Mouse (Mus musculus) neural tube, embryonic 14.5 days (tissue): ENCODE data around the gene Ralgapa2. TPM values are rescaled to one million over a fixed set of nuclear protein-coding genes. Genes with fewer than 3 reads are reported as not detected.

Experiments
- ATAC-seq: fragments of 200-750 bp; cut with Nextera tagmentation; 2 replicates; pipeline ENCODE4 v1.8.0; 2017; ENCODE audit warnings: low read depth, mild to moderate bottlenecking, moderate TSS enrichment, moderate library complexity
- H3K27ac ChIP-seq: fragments of 300-500 bp; sonication (generic); 2 replicates; pipeline ENCODE4 v1.5.1; 2014; ENCODE audit warnings: low read depth, mild to moderate bottlenecking, control low read depth, low read length, moderate library complexity, mixed read lengths
- H3K27me3 ChIP-seq: fragments of 300-500 bp; sonication (generic); 2 replicates; pipeline ENCODE4 v1.6.1; 2014; ENCODE audit warnings: low read length; ENCODE audit not compliant: control insufficient read depth, insufficient read depth
- H3K36me3 ChIP-seq: fragments of 300-500 bp; sonication (generic); 2 replicates; pipeline ENCODE4 v1.6.1; 2014; ENCODE audit warnings: low read length, mixed read lengths; ENCODE audit not compliant: control insufficient read depth, insufficient read depth
- H3K4me1 ChIP-seq: fragments of 300-500 bp; sonication (generic); 2 replicates; pipeline ENCODE4 v1.6.1; 2014; ENCODE audit warnings: low read length; ENCODE audit not compliant: control insufficient read depth, insufficient read depth
- H3K4me2 ChIP-seq: fragments of 300-500 bp; sonication (generic); 2 replicates; pipeline ENCODE4 v1.6.1; 2014; ENCODE audit warnings: mild to moderate bottlenecking, low read depth, low read length, control low read depth
- H3K4me3 ChIP-seq: fragments of 300-500 bp; sonication (generic); 2 replicates; pipeline ENCODE4 v1.5.1; 2014; ENCODE audit warnings: low read depth, low read length, control low read depth, mixed read lengths
- H3K9ac ChIP-seq: fragments of 300-500 bp; sonication (generic); replicated peaks from 2 replicates; pipeline ENCODE4 v1.6.1; 2014; ENCODE audit warnings: low read depth, mild to moderate bottlenecking, control low read depth, low read length, mixed read lengths
- H3K9me3 ChIP-seq: fragments of 300-500 bp; sonication (generic); 2 replicates; pipeline ENCODE4 v1.6.1; 2016; ENCODE audit warnings: low read length; ENCODE audit not compliant: control insufficient read depth
- WGBS: fragments of 180-500 bp; shearing (Covaris S2); extraction: QIAGEN DNeasy Blood & Tissue Kit; methylation state at CpG from one replicate; pipeline ENCODE4 v1.1.7; 2014; 5-methylcytosine and 5-hydroxymethylcytosine counted together
- polyA plus RNA-seq: library from polyadenylated mRNA; unstranded; fragments of >200 nt; fragmentation: Nextera tagmentation; extraction: Ambion mirVana; gene quantifications from 2 replicates; pipeline ENCODE4 v1.2.1, GENCODE M21; 2014

Gene Ralgapa2
- polyA plus RNA-seq, 1 experiment from 2014 or later = 16.1 TPM

DNA sequence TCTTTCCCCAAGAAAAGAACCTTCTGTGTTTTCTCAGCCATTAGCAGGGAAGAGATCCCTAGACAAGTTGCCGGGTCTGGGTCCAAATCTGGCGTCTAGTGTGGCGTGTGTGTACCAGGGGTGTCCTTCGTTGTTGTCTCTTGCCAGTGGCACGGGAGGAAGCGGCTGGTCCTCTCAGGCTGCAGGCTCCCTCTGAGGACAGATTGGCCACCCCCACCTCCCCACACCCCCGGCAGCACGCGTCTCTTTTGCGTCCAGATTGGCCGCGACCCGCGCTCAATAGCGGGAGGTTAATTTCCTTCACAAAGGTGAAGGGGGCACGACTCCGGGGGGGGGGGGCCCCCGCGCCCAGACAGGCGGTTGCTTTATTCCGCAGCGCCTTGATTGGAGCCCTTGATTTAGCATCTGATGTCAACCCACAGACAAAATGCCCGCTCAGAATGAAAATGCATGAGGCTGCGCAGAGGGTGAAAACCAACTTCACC lies 291.5 kb downstream of the Ralgapa2 start:
- Histone ChIP-seq H3K27ac (peak overlapping the region; percentile 90), H3K9ac (0 out of 2 replicates have a peak overlapping the region, but pooled peaks have one; percentile 21), H3K27me3 (peaks cover 18% of the 10 kb centered on the region), H3K4me1 (peaks cover 18% of the 10 kb centered on the region; the same call in 1 of the 2 replicates), H3K4me3 (peak overlapping the region; percentile 71), H3K4me2 (peak overlapping the region; percentile 91), H3K36me3 (no peaks in the 10 kb centered on the region), H3K9me3 (no peaks in the 10 kb centered on the region)
- no peak for ATAC-seq
- WGBS = under 1% methylated on average over 24 of the region's 24 CpGs

DNA sequence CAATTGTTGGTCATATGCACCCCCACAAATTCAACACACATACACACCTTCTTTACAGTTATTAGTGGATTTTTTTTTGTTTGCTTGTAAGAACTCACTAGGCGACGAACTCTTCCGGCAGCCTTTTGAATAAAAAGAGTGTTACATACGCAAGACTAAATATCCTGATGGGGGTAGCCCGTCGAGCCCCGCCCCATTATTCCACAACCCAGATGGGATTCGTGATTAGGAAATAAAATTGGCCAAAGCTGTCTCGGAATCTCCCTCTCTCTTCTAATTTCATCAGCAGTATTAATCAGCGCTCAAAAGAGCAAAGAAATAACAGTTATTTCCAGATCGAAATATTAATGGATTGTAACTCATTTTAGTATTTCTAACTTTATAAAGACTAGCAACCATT lies 292.4 kb downstream of the Ralgapa2 start:
- peaks cover 15% of the 10 kb centered on the region; the same call in 1 of the 2 replicates for H3K4me1 ChIP-seq

DNA sequence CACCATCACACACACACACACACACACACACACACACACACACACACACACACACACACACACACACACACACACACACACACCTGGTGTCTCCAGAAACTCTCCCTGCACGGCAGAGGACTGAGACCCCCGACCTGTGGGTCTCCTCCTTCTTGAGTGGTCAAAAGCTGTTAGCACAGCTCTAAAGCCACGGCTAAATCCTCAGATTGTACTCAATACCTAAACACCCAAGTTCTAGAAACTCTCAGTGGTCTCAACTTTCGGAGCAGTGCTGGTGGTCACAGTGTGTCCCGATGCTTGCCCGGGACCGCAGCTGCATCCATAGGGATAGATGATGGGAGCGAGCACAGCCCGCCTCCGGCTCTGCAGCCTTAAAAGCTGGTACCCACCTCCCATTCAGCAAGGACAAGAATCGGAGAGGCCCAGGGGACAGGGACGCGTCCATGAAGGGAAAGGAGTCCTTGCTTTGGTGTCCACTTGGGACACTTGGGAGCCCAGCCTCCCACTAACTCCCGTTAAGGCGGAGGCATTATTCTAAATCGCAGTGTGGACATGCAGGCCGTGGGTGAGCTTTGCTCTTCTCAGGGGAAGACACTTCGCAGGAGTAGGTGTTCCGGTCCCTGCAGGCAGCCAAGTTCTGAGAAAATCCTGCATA lies 293.1 kb downstream of the Ralgapa2 start:
- H3K36me3 ChIP-seq = no peaks in the 10 kb centered on the region
- no peak overlapping the region for H3K9ac ChIP-seq
- peaks cover 15% of the 10 kb centered on the region; the same call in 1 of the 2 replicates for H3K4me1 ChIP-seq
- no peaks in the 10 kb centered on the region for H3K9me3 ChIP-seq
- H3K27me3 ChIP-seq = peaks cover 18% of the 10 kb centered on the region
- no peak for ATAC-seq
- no peak overlapping the region for H3K4me3 ChIP-seq
- peak overlapping the region; percentile 19; the same call in 1 of the 2 replicates for H3K4me2 ChIP-seq
- under 1% methylated on average over 19 of the region's 19 CpGs for WGBS
- no peak overlapping the region for H3K27ac ChIP-seq

More for the DNA sequence above, 292.4 kb downstream of the Ralgapa2 start:
- H3K36me3 ChIP-seq = no peaks in the 10 kb centered on the region
- no peaks in the 10 kb centered on the region for H3K9me3 ChIP-seq
- no peak overlapping the region for H3K4me3 ChIP-seq
- ATAC-seq = no peak
- no peak overlapping the region for H3K27ac ChIP-seq
- 8% methylated on average over 11 of the region's 11 CpGs for WGBS
- no peak overlapping the region for H3K4me2 ChIP-seq
- no peak overlapping the region for H3K9ac ChIP-seq
- peaks cover 18% of the 10 kb centered on the region for H3K27me3 ChIP-seq

DNA sequence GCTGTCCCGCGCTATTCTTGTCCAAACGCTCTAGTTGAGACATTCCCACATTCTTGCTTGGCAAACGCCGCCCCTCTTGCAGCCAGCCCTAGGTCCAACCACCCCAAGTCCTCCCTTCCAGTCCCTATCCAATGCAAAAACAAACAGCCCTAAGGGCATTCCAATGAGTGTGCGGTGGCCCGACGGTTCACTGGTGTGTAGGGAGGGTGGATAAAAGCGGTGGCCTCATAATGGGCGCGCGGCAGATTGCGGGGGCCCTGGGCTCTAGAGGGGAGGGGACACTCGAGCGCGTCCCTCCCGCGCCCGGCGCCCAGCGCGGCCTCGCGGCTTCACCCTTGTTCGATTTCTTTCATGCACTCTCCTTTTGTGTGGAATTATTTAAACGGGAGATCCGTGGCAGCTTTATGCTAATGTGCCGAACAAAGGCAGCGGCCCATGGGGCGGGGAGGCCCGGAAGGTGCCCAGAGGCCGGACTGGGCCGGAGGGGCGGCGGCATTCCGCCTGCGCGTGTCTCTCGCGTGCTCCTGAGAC lies 293.9 kb downstream of the Ralgapa2 start:
- no peak overlapping the region for H3K27ac ChIP-seq
- no peaks in the 10 kb centered on the region for H3K9me3 ChIP-seq
- under 1% methylated on average over 40 of the region's 40 CpGs for WGBS
- H3K9ac ChIP-seq = peak overlapping the region; percentile 41; the same call in 1 of the 2 replicates
- peak overlapping the region; percentile 49 for H3K4me2 ChIP-seq
- H3K36me3 ChIP-seq = no peaks in the 10 kb centered on the region
- peak overlapping the region; percentile 16; the same call in 1 of the 2 replicates for H3K4me3 ChIP-seq
- peak; percentile 4; the same call in 1 of the 2 replicates for ATAC-seq
- H3K27me3 ChIP-seq = peaks cover 15% of the 10 kb centered on the region
- H3K4me1 ChIP-seq = 0 out of 2 replicates have a peak, but pooled peaks cover 15% of the 10 kb centered on the region

DNA sequence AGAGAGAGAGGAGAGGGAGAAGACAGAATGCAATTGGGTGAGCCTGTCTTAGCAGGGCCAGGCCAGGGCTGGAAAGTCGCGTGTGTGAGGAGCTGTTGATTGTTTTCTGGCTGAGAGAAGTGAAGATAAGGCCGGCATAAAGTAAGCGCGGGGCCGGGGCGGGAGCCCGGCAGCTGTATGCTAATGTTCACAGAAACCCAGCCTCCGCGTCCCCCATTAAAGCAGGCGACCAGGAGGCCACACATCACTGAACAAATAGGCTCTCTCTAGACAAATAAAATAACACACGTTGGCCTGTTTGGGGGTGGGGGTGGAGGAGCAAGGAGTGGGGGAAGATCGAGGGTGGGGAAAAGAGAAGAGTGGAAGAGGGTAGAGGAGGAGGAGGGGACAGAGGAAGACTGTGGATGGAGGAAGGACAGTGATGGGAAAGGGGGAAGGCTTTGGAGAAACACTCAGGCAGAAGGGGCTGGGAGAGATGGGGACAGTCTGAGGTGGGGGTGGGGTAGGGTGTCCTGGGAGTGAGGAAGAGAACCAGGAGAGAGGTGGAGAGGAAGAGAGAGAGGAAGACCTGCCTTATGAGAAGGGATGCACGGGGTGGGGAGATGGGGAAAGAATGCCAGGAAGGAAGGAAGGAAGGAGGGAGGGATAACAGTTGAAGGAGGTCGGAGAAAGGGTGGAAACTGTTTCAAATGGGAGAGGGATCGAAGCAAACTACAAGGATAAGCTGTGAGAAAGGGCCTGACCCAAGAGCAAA lies 294.7 kb downstream of the Ralgapa2 start:
- Histone ChIP-seq H3K4me1 (0 out of 2 replicates have a peak, but pooled peaks cover 15% of the 10 kb centered on the region), H3K9me3 (no peaks in the 10 kb centered on the region), H3K36me3 (no peaks in the 10 kb centered on the region), H3K27me3 (peaks cover 10% of the 10 kb centered on the region; the same call in 1 of the 2 replicates), H3K4me3 (no peak overlapping the region), H3K4me2 (peak overlapping the region; percentile 49; the same call in 1 of the 2 replicates), H3K9ac (no peak overlapping the region), H3K27ac (no peak overlapping the region)
- under 1% methylated on average over 16 of the region's 16 CpGs for WGBS
- no peak for ATAC-seq

DNA sequence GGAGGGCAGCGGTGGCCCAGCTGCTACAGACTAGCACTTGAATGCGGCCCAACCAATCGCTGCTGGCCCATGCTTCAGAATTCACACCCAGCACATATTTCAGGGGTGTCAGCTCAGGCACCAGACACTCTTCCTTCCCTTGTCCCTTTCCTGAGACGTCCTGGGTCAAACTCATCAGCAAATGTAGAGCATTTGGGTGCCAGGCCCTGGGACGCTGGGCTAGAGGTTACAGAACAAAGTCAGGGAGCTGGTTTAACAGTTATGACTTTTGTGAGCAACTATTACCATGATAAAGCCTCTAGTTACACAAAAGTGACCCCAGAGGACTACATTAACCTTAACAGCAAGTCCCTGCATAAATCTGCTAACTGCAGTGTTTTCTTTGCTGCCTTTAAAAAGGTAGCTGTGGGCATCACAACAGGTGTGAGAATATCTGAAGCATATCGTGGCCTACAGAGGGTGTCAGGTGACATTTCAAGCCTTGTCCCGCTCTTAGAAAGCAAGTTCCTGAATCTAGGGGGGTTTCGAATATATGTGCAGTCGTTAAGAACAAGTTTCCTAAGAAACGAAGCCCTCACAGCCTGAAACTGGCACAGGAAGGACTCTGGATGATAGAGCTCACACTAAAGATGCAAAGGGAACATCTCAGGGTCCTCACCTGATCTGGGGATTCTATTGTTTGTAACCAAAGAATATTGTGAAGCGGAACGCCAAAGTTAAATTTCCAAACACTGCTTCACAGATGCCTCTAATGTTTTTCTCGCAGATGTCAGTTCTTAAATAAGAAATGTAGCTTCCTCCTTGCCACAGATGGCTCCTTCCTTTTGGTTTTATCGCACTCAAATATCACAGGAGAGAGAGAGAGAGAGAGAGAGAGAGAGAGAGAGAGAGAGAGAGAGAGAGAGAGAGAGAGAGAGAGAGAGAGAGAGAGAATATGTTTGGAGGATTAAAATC lies 295.8 kb downstream of the Ralgapa2 start:
- 8% methylated on average over 14 of the region's 14 CpGs for WGBS
- H3K9ac ChIP-seq = no peak overlapping the region
- H3K36me3 ChIP-seq = no peaks in the 10 kb centered on the region
- no peak overlapping the region for H3K4me3 ChIP-seq
- peaks cover 7% of the 10 kb centered on the region; the same call in 1 of the 2 replicates for H3K27me3 ChIP-seq
- 0 out of 2 replicates have a peak, but pooled peaks cover 15% of the 10 kb centered on the region for H3K4me1 ChIP-seq
- no peak for ATAC-seq
- H3K4me2 ChIP-seq = no peak overlapping the region
- H3K9me3 ChIP-seq = no peaks in the 10 kb centered on the region
- no peak overlapping the region for H3K27ac ChIP-seq

DNA sequence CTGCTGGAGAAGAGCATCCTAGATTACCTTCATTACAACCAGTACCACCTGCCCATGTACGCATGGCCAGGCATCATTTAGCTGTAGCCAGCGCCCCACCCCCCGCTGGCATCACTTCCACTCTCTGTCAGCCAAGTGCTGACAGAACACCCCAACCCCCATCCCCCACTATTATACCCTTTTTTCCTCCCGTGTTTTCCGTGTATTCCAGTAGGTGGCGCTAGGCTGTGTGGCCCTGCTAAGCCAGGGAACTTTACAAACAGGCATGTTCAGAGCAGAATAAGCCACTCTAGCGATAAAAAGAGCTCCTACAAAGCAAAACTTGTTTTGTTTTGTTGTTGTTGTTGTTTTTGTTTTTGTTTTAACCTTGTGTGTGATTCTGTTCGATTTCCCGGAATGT lies 297.4 kb downstream of the Ralgapa2 start:
- Histone ChIP-seq H3K4me3 (no peak overlapping the region), H3K9ac (no peak overlapping the region), H3K4me2 (no peak overlapping the region), H3K36me3 (no peaks in the 10 kb centered on the region), H3K4me1 (0 out of 2 replicates have a peak, but pooled peaks cover 8% of the 10 kb centered on the region), H3K9me3 (no peaks in the 10 kb centered on the region), H3K27ac (no peak overlapping the region), H3K27me3 (peaks cover 7% of the 10 kb centered on the region; the same call in 1 of the 2 replicates)
- WGBS = 3% methylated on average over 9 of the region's 9 CpGs
- ATAC-seq = peak; percentile 35; the same call in 1 of the 2 replicates

DNA sequence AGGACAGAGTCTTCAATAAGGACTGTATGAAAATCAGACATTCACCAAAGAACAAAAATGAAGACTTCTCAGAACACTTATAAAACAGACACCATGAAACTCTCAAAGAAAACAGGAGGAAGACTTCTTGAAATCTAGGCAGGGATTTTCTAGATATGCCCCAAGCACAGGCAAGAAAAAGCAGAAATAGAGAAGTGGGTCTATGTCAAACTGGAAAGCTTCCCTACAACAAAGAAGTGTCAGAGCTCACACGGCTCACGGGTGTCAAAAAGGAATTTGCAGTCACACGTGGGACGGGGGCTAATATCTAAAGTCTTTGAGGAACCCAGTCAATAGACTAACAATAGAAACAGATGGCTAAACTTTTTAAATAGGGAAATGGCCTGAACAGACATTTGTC lies 301.2 kb downstream of the Ralgapa2 start:
- H3K4me1 ChIP-seq = no peaks in the 10 kb centered on the region
- H3K4me3 ChIP-seq = no peak overlapping the region
- H3K27ac ChIP-seq = no peak overlapping the region
- WGBS = 25% methylated on average over 4 of the region's 4 CpGs
- no peak overlapping the region for H3K4me2 ChIP-seq
- no peaks in the 10 kb centered on the region for H3K36me3 ChIP-seq
- H3K9ac ChIP-seq = no peak overlapping the region
- ATAC-seq = no peak
- H3K27me3 ChIP-seq = 0 out of 2 replicates have a peak, but pooled peaks cover 2% of the 10 kb centered on the region
- no peaks in the 10 kb centered on the region for H3K9me3 ChIP-seq
